Mouse (Mus musculus) CD4-positive, CD25-positive, alpha-beta regulatory T cell, adult 4 months (primary cell): ENCODE data around the gene Neto2. TPM values are rescaled to one million over a fixed set of nuclear protein-coding genes. Genes with fewer than 3 reads are reported as not detected.
"Not testable (repeated sequence)": the region's sequence is repeated elsewhere in the genome, so short reads cannot be mapped to it uniquely, and the experiment has no call there.

Experiments
- ATAC-seq: one replicate; pipeline ENCODE4 v1.8.0; 2017
- polyA plus RNA-seq, 2 experiments: library from polyadenylated mRNA; unstranded; fragments of 100-300 nt; shearing (Covaris generic); gene quantifications; one replicate each; pipeline ENCODE4 v1.2.1; 2017

The Neto2 gene
- under 1 TPM in 1 of 2 experiments, not detected in 1; 0.34 TPM for polyA plus RNA-seq

DNA sequence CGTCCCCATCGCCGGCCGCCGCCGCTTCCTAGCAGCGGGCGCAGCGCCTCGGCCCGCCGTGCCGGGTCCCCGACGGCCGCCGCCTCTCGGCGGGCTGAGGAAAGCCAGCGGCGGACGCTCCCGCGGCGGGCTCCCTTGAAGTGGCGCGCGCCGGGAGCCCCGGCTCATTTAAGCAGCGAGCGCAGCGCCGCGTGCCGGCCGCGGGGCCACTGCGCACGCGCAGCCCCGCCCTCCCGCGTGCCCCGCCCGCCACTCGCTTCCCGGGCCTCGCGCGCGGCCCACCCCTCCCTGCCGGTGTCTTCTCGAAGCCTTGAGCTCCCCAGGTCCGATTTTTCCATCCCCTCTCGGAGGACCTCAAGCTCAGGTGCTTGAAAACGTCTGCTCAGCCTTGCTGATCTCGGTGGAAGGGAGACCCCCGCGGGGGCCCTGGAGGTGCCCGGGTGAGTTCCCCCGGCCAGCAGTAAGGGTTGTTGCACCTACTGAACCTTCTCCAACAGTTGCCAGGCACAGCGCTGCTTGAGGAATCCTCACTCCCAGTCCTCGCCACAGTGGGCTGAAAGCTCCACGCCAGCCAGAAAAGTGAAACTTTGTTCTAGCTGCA, at the start of gene Neto2:
TSS of gene Neto2 (minus strand) at position 174 of the 601 bp plus-strand sequence.
- ATAC-seq: peak; percentile 70

- ATAC-seq: no peak
Observed at GRCm38 (mm10) chr8:85745053-85745452, 44.3 kb upstream of the Neto2 start.

GRCm38 (mm10) chr8:85730545-85730944, 29.8 kb upstream of the Neto2 start:
- no peak for ATAC-seq

DNA sequence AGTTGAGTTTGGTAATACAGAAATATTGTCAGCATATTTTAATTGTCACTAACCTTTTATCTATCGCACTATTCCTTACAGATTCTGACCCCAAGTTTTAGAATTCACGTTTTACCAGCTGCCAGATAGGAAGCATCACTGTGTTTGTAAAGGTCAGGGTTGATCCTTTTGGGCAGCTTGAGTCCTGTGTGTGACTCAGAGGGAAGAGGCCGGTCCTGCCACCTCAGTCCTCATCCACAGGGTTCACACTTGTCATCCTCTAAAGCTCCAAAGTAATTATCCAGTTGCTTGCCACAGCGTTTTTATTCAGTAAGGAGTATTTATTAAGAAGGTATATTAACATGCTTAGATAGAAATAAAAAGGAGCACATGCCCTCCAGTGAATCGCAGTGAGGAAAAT, 16.5 kb upstream of the Neto2 start:
- ATAC-seq: no peak

GRCm38 (mm10) chr8:85716696-85717095, 16.0 kb upstream of the Neto2 start:
- ATAC-seq: no peak

GRCm38 (mm10) chr8:85706988-85707387, 6.3 kb upstream of the Neto2 start:
- ATAC-seq: no peak

DNA sequence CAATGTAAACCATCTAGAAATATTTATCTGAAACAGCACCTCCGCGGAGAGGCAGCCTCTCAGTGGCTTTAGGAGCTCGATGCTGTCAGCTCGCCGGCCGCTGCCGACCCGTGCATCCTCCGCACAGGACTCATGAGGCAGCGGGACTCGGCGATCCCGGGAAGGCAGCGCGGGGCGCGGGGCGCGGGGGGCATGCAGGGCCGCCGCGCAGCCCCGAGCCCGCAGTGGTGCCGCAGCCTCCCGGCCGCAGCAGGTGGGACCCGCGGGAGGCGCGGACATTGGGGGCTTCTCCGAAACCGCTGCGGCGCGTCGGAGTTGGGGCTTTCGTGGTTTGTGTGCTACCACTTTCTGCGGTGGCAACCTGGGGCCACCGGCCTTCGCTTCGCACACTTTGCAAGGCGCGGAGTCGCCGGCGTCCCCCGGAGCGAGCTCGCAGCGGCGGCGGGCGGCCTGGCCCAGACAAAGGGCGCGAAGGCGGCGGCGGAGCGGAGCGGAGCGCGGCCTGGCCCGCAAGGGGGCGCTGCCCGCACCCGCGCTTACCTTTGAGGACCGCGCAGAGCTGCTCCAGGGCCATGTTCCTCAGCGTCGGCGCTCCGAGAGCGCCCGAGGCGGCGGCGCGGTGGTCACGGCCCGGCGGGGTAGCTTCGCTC, 498 bp downstream of the Neto2 start:
- ATAC-seq: peak; percentile 48

DNA sequence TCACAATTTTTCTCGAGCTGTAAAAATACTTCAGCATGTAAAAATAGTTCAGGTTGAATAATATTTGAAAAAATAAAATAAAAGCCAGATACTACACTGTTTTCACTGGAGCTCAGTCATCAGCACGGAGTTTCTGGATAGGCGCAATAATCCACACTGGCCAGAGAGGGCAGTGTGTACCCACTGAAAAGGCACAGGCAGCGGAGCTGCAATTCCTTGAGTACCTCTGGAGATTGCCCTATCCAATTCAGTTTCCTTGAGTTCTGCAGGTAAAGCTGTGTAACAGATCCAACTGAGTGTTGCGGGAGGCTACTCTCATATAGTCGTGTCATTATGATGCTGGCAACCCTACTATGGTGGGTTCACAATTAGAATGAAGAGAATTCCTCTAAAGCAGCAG, 1.7 kb downstream of the Neto2 start:
- ATAC-seq: peak; percentile 79

- peak; percentile 60 for ATAC-seq
Observed at GRCm38 (mm10) chr8:85665146-85665545, 35.6 kb downstream of the Neto2 start.

DNA sequence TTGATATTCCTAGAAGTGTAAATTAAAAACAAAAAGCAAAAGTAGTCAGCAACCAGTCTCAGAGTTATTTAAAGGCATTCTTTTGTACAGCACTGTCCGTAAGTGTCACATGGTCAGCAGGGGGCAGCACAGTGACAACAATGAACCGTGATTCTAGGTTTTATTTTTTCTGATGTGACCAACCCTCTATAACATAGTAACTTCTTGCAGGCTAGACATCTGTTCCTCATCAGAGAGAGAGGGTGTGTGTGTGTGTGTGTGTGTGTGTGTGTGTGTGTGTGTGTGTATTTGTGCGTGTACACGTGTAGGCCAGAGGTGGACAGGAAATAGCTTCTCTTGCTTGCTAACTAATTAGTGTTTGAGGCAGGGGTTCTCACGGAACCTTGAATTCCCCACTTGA, 38.7 kb downstream of the Neto2 start:
- ATAC-seq: peak; percentile 45

- no peak for ATAC-seq
Observed at GRCm38 (mm10) chr8:85651201-85651600, 49.5 kb downstream of the Neto2 start.

GRCm38 (mm10) chr8:85648553-85648952, 52.2 kb downstream of the Neto2 start:
- no peak for ATAC-seq

DNA sequence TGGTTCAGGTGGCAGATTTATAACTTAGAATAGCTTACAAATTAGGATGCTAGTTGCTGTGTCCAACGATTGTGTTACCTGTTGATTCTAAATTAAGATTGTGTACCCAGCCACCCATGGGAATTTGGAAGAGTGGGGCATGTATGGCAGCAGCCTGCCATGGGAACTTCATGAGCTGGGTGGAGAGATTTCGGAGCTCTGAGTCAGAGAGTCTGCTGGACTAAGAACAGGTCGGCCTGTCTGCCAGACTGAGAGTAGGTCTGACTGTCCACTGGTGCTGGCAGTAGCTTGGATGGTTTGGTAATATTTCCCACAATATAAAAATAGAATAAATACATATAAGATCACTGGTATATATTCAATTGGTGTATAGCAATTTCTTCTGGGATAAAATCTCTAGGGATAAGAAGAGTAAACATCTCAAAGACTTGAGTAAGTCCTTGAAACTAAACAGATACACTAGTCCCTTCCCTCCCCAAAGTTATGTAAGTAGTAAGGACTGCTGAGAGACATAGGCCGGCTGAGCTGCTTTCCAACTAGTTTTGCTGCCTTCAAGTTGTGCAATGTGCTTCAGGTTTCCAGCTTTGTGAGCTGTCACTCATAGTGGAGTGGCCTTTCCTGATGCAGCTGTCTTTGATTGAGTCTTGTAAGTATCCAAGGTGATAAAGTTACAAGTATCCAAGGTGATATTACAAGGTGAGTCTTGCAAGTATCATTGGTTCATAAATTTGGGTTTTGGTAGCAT, 55.6 kb downstream of the Neto2 start:
- ATAC-seq: no peak

DNA sequence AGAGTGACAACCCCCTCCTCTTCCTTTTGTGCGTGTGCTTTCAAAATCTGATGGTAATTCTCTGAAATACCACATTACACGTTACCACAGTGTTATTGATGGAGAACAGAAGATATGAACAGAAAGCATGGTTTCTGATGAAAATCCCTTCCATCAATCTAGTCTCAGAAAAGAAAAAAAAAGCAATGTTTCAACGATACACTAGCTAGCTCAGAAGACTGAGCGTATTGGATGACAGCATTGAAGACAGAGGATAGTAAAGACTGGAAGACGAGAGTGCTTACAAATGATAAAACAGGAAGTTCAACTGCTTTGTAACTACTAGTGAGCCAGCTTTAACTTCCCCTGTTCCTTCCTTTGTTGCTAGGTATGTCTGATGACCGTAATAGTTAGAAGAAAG, 76.3 kb downstream of the Neto2 start:
- peak; percentile 88 for ATAC-seq

DNA sequence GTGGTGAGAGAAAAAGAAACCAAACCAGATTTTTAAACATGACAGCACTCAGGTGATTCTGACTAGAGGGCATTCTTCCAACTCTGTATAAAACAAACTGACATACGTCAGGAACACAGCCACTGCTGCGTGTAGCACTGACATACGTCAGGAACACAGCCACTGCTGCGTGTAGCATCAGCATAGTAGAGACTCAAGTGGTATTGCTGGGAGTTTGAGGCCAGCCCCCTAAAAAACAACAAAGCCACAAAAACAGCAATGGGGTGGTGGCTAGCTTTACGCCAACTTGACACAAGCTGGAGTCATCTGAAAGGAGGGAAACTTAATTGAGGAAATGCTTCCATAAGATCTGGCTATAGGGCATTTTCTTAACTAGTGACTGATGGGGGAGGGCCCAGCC, 77.5 kb downstream of the Neto2 start:
- ATAC-seq: no peak

- ATAC-seq: peak; percentile 54
Observed at GRCm38 (mm10) chr8:85618789-85619188, 81.9 kb downstream of the Neto2 start.

DNA sequence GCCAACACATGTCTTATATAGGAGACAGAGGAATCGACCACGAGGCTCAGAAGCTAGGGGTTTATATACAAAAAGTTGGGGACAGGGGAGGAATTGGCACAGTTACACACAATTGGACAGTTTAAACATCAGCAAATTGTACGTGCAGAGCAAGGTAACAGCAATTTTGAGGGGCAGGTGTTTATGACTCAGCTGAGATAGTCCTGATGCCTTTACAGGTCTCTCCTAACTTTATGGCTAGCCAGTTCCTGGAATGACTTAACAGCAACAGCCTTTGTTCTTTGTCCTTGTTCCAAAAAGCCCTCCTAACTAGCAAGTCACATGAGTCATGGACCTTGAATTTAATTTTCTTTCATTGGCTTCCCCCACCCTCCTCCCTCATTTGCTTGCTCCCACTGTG, 83.6 kb downstream of the Neto2 start:
- not testable (repeated sequence) for ATAC-seq

GRCm38 (mm10) chr8:85608836-85609235, 91.9 kb downstream of the Neto2 start:
- no peak for ATAC-seq

DNA sequence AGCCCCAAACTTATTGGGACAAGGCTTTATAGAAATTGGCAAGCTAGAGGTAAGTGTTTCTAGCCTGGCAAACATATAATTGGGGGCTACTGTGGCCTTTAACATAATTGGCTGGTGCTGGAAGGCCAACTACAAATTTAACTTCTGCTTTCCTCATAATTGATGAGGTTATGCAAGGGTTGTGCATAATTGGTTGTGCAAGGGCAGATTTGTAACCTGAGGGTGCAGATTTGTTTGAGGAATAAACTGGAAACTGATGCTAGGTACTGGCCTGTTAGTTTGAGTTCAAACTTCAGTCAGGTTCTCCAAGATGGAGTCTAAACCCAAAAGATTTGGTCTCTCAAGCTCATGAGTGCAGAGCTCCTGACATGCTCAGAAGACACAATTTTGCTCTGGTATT, 92.9 kb downstream of the Neto2 start:
- ATAC-seq: no peak

- no peak for ATAC-seq
Observed at GRCm38 (mm10) chr8:85606974-85607373, 93.8 kb downstream of the Neto2 start.

DNA sequence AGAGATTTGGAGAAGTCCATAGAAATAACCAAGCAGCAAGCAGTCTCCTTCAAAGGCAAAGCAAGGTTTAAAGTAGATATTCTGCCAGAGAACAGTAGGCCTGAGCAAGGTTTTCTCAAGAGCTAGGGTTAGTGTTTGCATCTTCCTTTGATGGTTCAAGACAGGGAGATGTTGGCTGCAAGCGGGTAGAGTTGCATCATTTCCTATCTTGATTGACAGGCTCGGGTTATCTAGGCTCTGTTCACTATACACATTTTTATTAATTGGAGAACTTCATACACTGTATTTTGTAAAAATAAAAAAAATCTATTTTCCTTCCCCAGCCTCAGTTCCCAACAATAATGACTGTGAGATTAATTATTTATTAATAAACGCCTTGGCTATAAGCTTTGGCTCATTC, 94.2 kb downstream of the Neto2 start:
- no peak for ATAC-seq

GRCm38 (mm10) chr8:85604201-85604600, 96.5 kb downstream of the Neto2 start:
- ATAC-seq: no peak

GRCm38 (mm10) chr8:85603203-85603895, 97.4 kb downstream of the Neto2 start:
- ATAC-seq: peak; percentile 76
